Mouse (Mus musculus) lung, adult 10 weeks (tissue): ENCODE data around the gene Pitpnm3. TPM values are rescaled to one million over a fixed set of nuclear protein-coding genes. Genes with fewer than 3 reads are reported as not detected.

Source experiments
- polyA plus RNA-seq: library from polyadenylated mRNA; stranded (reverse); fragments of 350-450 nt; fragmentation: Illumina TruSeq; extraction: RNeasy Lipid Tissue Mini Kit (QIAGEN cat#74804); gene quantifications from one replicate; pipeline ENCODE4 v1.2.3, GENCODE M21; 2014; ENCODE audit warnings: low read depth, low replicate concordance; ENCODE audit not compliant: insufficient read depth

Pitpnm3 gene
- 6.1 TPM for polyA plus RNA-seq

DNA sequence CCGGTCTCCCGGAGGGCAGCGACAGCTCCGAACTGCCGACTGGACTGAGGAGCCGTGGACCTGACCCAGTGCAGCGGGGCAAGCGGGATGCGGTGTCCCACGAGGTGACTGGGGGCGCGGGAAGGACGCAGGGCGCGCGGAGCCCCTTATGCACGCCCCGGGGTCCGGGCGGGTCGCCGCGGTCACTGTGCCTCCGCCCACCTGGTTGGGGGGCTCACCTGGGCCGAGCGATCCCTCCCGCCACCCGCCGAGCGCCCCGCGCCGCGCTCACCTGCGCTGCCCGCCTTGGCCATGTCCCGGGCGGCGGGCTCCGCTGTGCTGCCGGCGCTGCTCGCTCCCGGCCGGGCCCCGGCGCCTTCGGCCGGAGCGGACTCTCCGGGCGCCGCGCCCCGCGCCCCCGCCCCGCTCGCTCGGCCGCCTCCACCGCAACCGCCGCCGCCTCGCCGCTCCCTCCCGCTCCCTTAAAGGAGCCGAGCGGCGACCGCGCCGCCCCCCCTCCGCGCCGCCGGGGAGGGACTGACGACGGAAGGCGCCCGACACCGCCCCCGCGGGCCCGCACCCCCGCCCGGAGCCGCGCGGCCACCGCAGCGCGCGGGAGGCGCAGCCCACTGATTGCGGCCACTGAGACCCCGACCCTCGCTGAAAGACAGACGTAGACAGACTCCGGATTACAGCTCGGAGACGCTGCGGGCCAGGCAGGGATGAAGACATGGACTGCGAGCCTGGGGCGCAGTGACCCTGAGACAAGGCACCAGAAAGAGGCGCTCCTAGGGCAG is at the start of gene Pitpnm3:
Pitpnm3 (minus strand) TSS at position 396 of the 776 bp plus-strand sequence.

DNA sequence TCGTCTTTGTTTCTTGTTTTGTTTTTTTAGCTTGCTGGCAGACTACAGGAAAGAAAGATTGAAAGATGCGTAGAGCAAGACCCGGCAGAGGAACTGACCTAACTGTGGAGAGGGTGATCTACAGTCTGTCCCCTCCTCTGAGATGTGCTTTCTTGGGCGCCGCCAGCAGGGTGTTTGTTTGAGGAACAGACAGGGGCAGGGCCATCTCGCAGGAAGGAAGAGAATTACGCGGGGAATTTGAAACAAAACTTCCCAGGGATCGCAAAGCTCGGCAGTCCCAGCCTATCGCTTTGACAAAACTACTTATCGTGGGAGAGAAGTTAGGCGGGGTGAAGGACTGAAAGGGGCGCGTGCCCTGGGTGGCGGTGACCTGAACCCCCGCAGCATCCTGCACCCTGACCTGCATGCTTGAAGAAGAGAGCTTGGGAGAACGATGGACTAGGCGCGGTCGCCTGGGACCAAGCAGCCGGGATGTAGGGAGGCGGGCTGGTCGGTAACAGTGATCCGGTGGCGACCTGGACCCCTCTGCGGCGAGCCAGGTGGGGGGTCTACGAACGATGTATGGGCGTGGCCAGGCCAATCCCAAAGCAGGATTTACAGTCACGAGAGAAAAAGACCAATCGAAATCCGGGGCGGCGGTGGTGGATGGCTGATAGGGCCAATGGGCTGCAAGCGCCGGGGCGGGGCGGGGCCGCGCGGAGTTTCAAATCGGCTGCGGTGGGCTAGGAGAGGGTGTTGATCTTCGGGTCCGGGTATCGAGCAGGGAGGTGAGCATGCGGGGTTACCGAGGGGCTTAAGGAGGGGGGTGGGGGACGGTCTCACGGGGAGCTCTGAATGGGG is 93.6 kb downstream of the Pitpnm3 start, which contains the start of gene Pimreg:
Pimreg (plus strand) TSS at position 265 of the 840 bp plus-strand sequence.

DNA sequence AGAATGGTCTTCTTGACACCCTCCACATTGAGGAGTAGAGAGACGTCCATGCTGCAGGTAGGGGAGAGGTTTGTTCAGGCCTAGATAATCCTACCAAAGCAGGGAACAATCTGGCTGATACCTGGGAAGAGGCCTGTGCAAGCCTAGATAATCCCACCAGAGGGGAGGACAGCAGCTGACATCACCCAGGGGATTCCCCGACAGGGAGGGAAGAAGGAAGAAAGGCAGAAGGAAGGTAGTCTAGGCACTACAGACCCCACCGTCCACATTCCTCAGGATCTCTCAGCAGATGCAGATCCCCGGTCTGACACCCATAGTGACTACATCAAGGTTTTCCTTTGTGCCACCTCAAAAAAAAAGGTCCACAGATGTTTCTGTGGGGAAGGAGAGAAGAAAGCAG is 98.2 kb downstream of the Pitpnm3 start, which contains the start of gene Aipl1:
Aipl1 (minus strand) TSS at position 101 of the 400 bp plus-strand sequence.

Other genes with a start within 250 kb of the Pitpnm3 start
- not detected for gene Aipl1, start 98.3 kb downstream of the Pitpnm3 start, polyA plus RNA-seq
- 0.82 TPM for gene Pimreg, start 93.7 kb downstream of the Pitpnm3 start, polyA plus RNA-seq
- gene Gm43951, start 71.1 kb upstream of the Pitpnm3 start, polyA plus RNA-seq: 0.12 TPM
- gene 4933427D14Rik, start 71.7 kb upstream of the Pitpnm3 start, polyA plus RNA-seq: 2.3 TPM
- gene Txndc17, start 71.8 kb upstream of the Pitpnm3 start, polyA plus RNA-seq: 123 TPM
- gene Med31, start 79.8 kb upstream of the Pitpnm3 start, polyA plus RNA-seq: 27.2 TPM
- not detected for gene Slc13a5, start 131.4 kb upstream of the Pitpnm3 start, polyA plus RNA-seq
- gene Xaf1, start 165.9 kb upstream of the Pitpnm3 start, polyA plus RNA-seq: 46.6 TPM
- not detected for gene Fbxo39, start 178.7 kb upstream of the Pitpnm3 start, polyA plus RNA-seq
- 14.1 TPM for gene Tekt1, start 226.7 kb upstream of the Pitpnm3 start, polyA plus RNA-seq